Mouse (Mus musculus) neural tube, embryonic 11.5 days (tissue): Measurements from ENCODE around the gene Cdh3. TPM values are rescaled to one million over a fixed set of nuclear protein-coding genes. Genes with fewer than 3 reads are reported as not detected.
A peak's percentile ranks its signal among the peaks of the same experiment; 100 is the strongest.

Source experiments
- ATAC-seq: fragments of 200-750 bp; cut with Nextera tagmentation; 2 replicates; pipeline ENCODE4 v1.8.0; 2017; ENCODE audit warnings: moderate number of reproducible peaks, mild to moderate bottlenecking, moderate TSS enrichment, moderate library complexity; ENCODE audit not compliant: insufficient read depth, low FRiP score, low TSS enrichment
- DNase-seq: peaks from one replicate; pipeline ENCODE4 v3.0.0-alpha.2; 2015; ENCODE audit warnings: low spot score
- H3K27ac ChIP-seq: fragments of 300-500 bp; sonication (generic); 2 replicates; pipeline ENCODE4 v1.5.1; 2014; ENCODE audit warnings: low read depth, mild to moderate bottlenecking, low read length
- H3K27me3 ChIP-seq: fragments of 300-500 bp; sonication (generic); 2 replicates; pipeline ENCODE4 v1.6.1; 2014; ENCODE audit warnings: mild to moderate bottlenecking, low read length, mixed read lengths; ENCODE audit not compliant: control insufficient read depth, insufficient read depth
- H3K36me3 ChIP-seq: fragments of 300-500 bp; sonication (generic); 2 replicates; pipeline ENCODE4 v1.6.1; 2014; ENCODE audit warnings: mild to moderate bottlenecking, low read length, moderate library complexity, mixed read lengths; ENCODE audit not compliant: control insufficient read depth, insufficient read depth
- H3K4me1 ChIP-seq: fragments of 300-500 bp; sonication (generic); 2 replicates; pipeline ENCODE4 v1.6.1; 2014; ENCODE audit warnings: low read length, mixed read lengths; ENCODE audit not compliant: control insufficient read depth, insufficient read depth
- H3K4me2 ChIP-seq: fragments of 300-500 bp; sonication (generic); 2 replicates; pipeline ENCODE4 v1.6.1; 2014; ENCODE audit warnings: low read depth, mild to moderate bottlenecking, moderate library complexity
- H3K4me3 ChIP-seq: fragments of 300-500 bp; sonication (generic); 2 replicates; pipeline ENCODE4 v1.5.1; 2014; ENCODE audit warnings: low read depth, low read length
- H3K9ac ChIP-seq: fragments of 300-500 bp; sonication (generic); 2 replicates; pipeline ENCODE4 v1.6.1; 2014; ENCODE audit warnings: mild to moderate bottlenecking, low read length
- H3K9me3 ChIP-seq: fragments of 300-500 bp; sonication (generic); 2 replicates; pipeline ENCODE4 v1.6.1; 2016; ENCODE audit warnings: low read length; ENCODE audit not compliant: control insufficient read depth
- WGBS: fragments of 180-500 bp; shearing (Covaris S2); extraction: QIAGEN DNeasy Blood & Tissue Kit; methylation state at CpG from one replicate; pipeline ENCODE4 v1.1.7; 2014; 5-methylcytosine and 5-hydroxymethylcytosine counted together
- polyA plus RNA-seq: library from polyadenylated mRNA; unstranded; fragments of >200 nt; fragmentation: Nextera tagmentation; extraction: Ambion mirVana; gene quantifications from 2 replicates; pipeline ENCODE4 v1.2.1, GENCODE M21; 2014

Gene Cdh3
- polyA plus RNA-seq, 1 experiment from 2014 or later = 5.4 TPM

GRCm38 (mm10) chr8:106533709-106534108 is 23.0 kb downstream of the Cdh3 start:
- no peak overlapping the region for H3K4me2 ChIP-seq
- H3K27me3 ChIP-seq = no peaks in the 10 kb centered on the region
- H3K4me3 ChIP-seq = no peak overlapping the region
- H3K9ac ChIP-seq = no peak overlapping the region
- ATAC-seq (no peak), DNase-seq (no peak)
- 87% methylated on average over 7 of the region's 7 CpGs for WGBS
- H3K9me3 ChIP-seq = no peaks in the 10 kb centered on the region
- no peak overlapping the region for H3K27ac ChIP-seq
- H3K36me3 ChIP-seq = no peaks in the 10 kb centered on the region
- no peaks in the 10 kb centered on the region for H3K4me1 ChIP-seq

DNA sequence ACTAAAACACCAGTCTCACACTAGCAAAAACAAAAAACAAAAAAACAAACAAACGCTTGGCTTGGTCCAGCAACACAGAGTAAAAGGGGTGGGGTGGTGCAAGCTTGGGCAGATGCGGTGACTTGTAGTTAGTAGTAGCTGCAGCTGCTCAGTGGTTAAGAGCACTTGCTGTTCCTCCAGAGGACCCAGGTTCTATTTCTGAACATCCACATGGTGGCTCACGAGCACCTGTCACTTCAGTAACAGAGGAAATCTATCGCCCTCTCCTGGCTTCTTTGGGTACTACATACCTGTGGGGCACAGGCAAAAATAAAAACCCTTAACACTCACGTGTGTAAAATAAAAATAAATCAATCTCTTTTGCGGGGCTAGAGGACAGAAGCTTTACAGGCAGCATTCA is 23.8 kb downstream of the Cdh3 start:
- H3K4me2 ChIP-seq = no peak overlapping the region
- H3K9me3 ChIP-seq = no peaks in the 10 kb centered on the region
- no peaks in the 10 kb centered on the region for H3K36me3 ChIP-seq
- WGBS = 45% methylated on average over 6 of the region's 6 CpGs
- H3K27ac ChIP-seq = no peak overlapping the region
- H3K4me1 ChIP-seq = no peaks in the 10 kb centered on the region
- H3K27me3 ChIP-seq = no peaks in the 10 kb centered on the region
- no peak overlapping the region for H3K9ac ChIP-seq
- DNase-seq (peak; percentile 65), ATAC-seq (no peak)
- no peak overlapping the region for H3K4me3 ChIP-seq

DNA sequence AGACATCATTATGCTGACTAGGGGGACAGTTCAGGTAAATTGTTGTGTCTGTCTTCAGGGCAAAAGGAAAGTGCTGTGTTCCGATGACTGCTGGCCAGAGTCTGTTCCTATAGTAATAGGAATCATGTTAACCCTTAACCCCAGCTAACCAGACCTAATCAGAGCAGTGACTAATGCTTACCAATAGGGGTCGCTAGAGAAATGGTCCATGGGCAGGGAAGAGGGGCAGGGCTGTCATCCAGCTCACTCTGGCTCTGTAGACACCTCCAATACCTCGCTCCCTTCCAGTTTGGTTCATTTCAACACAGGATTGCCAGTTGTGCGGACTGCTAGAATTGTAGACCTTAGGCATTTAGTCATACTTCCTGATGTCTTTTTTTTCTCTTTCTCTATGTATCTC is 24.8 kb downstream of the Cdh3 start:
- H3K4me1 ChIP-seq = no peaks in the 10 kb centered on the region
- no peak overlapping the region for H3K4me2 ChIP-seq
- WGBS = 74% methylated on average over 4 of the region's 4 CpGs
- no peaks in the 10 kb centered on the region for H3K9me3 ChIP-seq
- no peak for DNase-seq
- no peaks in the 10 kb centered on the region for H3K36me3 ChIP-seq
- no peaks in the 10 kb centered on the region for H3K27me3 ChIP-seq
- no peak for ATAC-seq
- no peak overlapping the region for H3K9ac ChIP-seq
- H3K4me3 ChIP-seq = no peak overlapping the region
- no peak overlapping the region for H3K27ac ChIP-seq

DNA sequence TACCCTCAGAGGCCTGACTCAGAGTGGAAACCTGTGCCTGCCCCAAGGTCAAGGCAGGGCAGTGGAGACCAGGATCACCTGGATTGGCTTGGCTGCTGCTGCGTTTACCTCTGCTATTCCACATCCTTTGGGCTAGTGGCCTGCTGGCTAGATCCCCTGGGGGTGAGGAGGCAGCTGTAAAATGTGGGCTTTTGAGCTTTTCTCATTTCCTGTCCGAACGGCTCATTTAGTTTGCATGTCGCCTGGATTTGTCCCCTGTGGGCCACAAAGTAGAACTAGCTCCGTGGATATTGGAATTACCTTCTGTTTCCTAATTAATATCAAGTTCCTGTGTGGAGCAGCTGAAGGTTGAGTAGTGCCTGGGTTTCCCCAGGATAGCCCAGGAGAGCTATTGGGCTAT is 28.5 kb downstream of the Cdh3 start:
- H3K4me2 ChIP-seq = no peak overlapping the region
- no peaks in the 10 kb centered on the region for H3K36me3 ChIP-seq
- H3K27me3 ChIP-seq = no peaks in the 10 kb centered on the region
- WGBS = 43% methylated on average over 5 of the region's 5 CpGs
- no peak overlapping the region for H3K9ac ChIP-seq
- no peak overlapping the region for H3K27ac ChIP-seq
- H3K4me1 ChIP-seq = no peaks in the 10 kb centered on the region
- no peak overlapping the region for H3K4me3 ChIP-seq
- ATAC-seq (no peak), DNase-seq (no peak)
- no peaks in the 10 kb centered on the region for H3K9me3 ChIP-seq

DNA sequence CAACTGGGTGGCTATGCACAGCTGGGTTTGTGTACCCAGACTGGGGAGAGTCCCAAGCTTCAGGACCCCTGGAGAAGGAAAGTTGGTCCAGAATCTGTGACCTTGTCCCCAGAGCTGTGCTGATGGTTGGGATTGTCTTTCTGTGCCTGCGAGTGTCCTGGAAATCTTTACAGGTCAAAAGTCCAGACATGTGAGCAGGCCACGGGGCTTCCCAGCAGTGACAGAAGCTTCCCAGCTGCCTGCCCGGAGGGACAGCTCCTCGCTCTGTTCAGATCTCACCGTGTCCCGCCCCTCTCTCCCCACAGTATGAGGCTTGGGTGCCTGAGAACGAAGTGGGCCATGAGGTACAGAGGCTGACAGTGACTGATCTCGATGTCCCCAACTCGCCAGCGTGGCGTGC is 30.3 kb downstream of the Cdh3 start:
- H3K27ac ChIP-seq = no peak overlapping the region
- DNase-seq = no peak
- H3K9ac ChIP-seq = no peak overlapping the region
- no peak overlapping the region for H3K4me3 ChIP-seq
- no peaks in the 10 kb centered on the region for H3K36me3 ChIP-seq
- no peaks in the 10 kb centered on the region for H3K9me3 ChIP-seq
- WGBS = 77% methylated on average over 11 of the region's 11 CpGs
- no peak overlapping the region for H3K4me2 ChIP-seq
- H3K4me1 ChIP-seq = no peaks in the 10 kb centered on the region
- ATAC-seq = no peak
- no peaks in the 10 kb centered on the region for H3K27me3 ChIP-seq

DNA sequence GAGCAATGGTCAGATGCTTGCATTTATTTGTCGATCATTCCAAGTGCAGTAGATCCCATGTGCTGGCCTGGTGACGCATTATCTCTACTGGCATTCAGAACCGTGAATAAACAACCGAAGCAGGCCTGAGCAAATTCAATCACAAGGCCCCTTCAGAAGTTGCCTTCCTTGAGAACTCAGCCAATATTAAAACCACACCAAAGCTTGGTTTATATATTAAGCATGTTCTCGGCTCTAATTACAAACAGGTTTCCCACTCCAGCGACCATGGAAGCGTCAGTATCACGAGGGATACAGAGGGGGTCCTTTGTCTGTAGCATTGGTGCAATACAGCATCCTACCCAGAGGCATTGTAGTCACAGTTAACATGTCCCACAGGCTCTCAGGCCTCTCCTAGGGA is 32.4 kb downstream of the Cdh3 start:
- no peak overlapping the region for H3K4me2 ChIP-seq
- no peaks in the 10 kb centered on the region for H3K4me1 ChIP-seq
- H3K36me3 ChIP-seq = no peaks in the 10 kb centered on the region
- no peak overlapping the region for H3K9ac ChIP-seq
- H3K4me3 ChIP-seq = no peak overlapping the region
- H3K27ac ChIP-seq = no peak overlapping the region
- H3K27me3 ChIP-seq = no peaks in the 10 kb centered on the region
- ATAC-seq (no peak), DNase-seq (no peak)
- H3K9me3 ChIP-seq = no peaks in the 10 kb centered on the region
- 83% methylated on average over 8 of the region's 8 CpGs for WGBS

DNA sequence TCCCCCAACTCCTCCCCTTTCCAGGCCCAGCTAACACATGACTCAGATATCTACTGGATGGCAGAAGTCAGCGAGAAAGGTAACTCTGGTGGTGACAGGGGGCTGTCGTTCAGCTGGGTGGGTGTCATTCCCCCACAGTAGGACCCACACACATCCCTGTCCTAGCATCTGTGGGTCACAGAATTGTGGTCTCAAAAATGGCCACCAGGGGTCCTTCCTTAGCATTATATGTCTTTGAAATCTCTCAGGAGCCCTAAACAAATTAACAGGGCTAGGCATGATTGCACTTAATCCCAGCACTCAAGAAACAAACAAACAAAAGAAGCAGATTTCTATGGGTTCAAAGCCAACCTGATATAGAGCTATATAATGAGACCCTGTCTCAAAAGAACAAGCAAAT is 34.5 kb downstream of the Cdh3 start:
- no peak overlapping the region for H3K4me2 ChIP-seq
- ATAC-seq = no peak
- H3K27me3 ChIP-seq = no peaks in the 10 kb centered on the region
- H3K4me1 ChIP-seq = no peaks in the 10 kb centered on the region
- DNase-seq = no peak
- H3K36me3 ChIP-seq = no peaks in the 10 kb centered on the region
- H3K9me3 ChIP-seq = no peaks in the 10 kb centered on the region
- 95% methylated on average over 2 of the region's 2 CpGs for WGBS
- H3K27ac ChIP-seq = no peak overlapping the region
- no peak overlapping the region for H3K9ac ChIP-seq
- no peak overlapping the region for H3K4me3 ChIP-seq

- 85% methylated on average over 7 of the region's 7 CpGs for WGBS
- Histone ChIP-seq H3K36me3 (no peaks in the 10 kb centered on the region), H3K27ac (no peak overlapping the region), H3K9me3 (no peaks in the 10 kb centered on the region), H3K27me3 (no peaks in the 10 kb centered on the region), H3K4me3 (no peak overlapping the region), H3K9ac (no peak overlapping the region), H3K4me2 (no peak overlapping the region), H3K4me1 (no peaks in the 10 kb centered on the region)
- no peak for ATAC-seq
- DNase-seq = no peak
Observed at GRCm38 (mm10) chr8:106546746-106547145, 36.1 kb downstream of the Cdh3 start.

DNA sequence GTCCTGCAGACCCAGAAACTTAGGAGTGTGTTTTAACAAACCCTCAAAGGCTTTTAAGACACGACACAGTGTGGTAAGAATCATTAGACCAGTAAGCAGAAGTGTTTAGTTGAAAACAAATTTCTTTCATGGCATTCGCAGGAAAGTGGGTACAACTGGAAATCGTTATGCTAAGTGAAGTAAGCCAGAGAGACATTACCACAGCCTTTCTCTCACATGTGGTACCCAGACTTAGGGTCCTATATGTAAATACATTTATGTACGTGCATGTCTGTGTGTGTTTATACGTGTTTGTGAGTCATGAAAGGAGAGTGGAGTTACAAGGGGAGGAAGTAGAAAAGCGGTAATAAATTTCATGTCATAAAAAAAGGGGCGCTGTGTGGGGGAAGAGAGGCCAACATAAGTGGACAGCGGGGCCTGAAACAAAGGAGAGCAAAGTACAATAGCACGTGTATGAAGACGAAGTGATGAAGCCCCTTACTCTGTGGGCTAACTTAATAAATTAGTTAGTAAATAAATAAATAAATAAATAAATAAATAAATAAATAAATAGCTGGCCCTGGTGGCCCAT is 37.8 kb downstream of the Cdh3 start:
- 71% methylated on average over 10 of the region's 10 CpGs for WGBS
- no peak overlapping the region for H3K9ac ChIP-seq

More for the DNA sequence above, 37.8 kb downstream of the Cdh3 start:
- no peak overlapping the region for H3K4me3 ChIP-seq
- ATAC-seq = no peak
- no peaks in the 10 kb centered on the region for H3K4me1 ChIP-seq
- no peaks in the 10 kb centered on the region for H3K36me3 ChIP-seq
- no peak for DNase-seq
- no peak overlapping the region for H3K27ac ChIP-seq
- no peak overlapping the region for H3K4me2 ChIP-seq
- H3K9me3 ChIP-seq = no peaks in the 10 kb centered on the region
- no peaks in the 10 kb centered on the region for H3K27me3 ChIP-seq
